Comparison of ENCODE assay signal across 8 mouse cellular contexts in the genomic region with DNA sequence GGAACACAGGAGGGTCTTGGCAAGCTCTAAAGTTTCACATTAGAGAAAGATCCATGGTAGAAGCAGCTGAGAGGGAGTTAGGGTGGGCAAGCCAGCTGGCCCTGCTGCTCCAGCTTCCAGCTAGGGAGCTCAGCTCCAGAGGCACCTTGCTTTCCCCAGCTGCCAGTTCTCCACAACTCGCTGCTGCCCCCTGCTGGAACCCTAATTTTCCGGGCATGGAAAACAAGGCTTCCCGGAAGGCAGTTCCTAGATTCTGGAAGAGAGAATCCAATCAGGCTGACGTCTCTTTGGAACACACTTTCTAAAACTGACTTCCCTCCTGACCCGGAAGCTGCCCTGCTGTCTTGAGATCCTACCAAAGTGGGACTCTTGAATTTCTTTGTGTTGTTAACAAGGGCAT. TPM values are rescaled to one million over a fixed set of nuclear protein-coding genes. Genes with fewer than 3 reads are reported as not detected.
A peak's percentile ranks its signal among the peaks of the same experiment; 100 is the strongest.
DNase-seq lines count a peak whose midpoint lies in the region; ATAC-seq and TF ChIP-seq lines count a peak whose summit lies in the region.

No protein-coding gene starts in this region.

- ATAC-seq in kidney, embryonic 14.5 days (ENCODE audit: low FRiP score, low TSS enrichment) = no peak
- 0 out of 2 replicates have a peak, but pooled peaks have one; percentile 32 for ATAC-seq in intestine, embryonic 16.5 days
- ATAC-seq in neural tube, embryonic 11.5 days (ENCODE audit: insufficient read depth, low FRiP score, low TSS enrichment) = no peak

- H3K4me2 ChIP-seq in kidney, embryonic 14.5 days (replicated peaks; ENCODE audit: low read depth, low read length) = no peak overlapping the region
- H3K4me2 ChIP-seq in intestine, embryonic 16.5 days (ENCODE audit: low read depth, low read length) = no peak overlapping the region
- H3K4me2 ChIP-seq in neural tube, embryonic 11.5 days (ENCODE audit: low read depth) = no peak overlapping the region

- H3K9ac ChIP-seq in kidney, embryonic 14.5 days (ENCODE audit: low read depth, low read length) = no peak overlapping the region
- no peak overlapping the region for H3K9ac ChIP-seq in intestine, embryonic 16.5 days (ENCODE audit: low read depth, low read length)
- no peak overlapping the region for H3K9ac ChIP-seq in neural tube, embryonic 11.5 days (ENCODE audit: low read length)

- TF ChIP-seq POLR2A in kidney, adult 2 months (IDR thresholded peaks at IDR 0.05; ENCODE audit: low read depth, low read length) = no peak

- TF ChIP-seq CTCF in kidney, adult 2 months (conservative IDR thresholded peaks at IDR 0.05; ENCODE audit: insufficient read depth, insufficient read length, low read depth, low read length) = peak; percentile 93

- H3K36me3 ChIP-seq in kidney, adult 2 months (ENCODE audit: control insufficient read depth, insufficient read depth, low read length) = no peaks in the 10 kb centered on the region
- peaks cover 4% of the 10 kb centered on the region; the same call in 1 of the 2 replicates for H3K36me3 ChIP-seq in kidney, embryonic 14.5 days (ENCODE audit: control insufficient read depth, insufficient read depth, low read length)
- 0 out of 2 replicates have a peak, but pooled peaks cover 2% of the 10 kb centered on the region for H3K36me3 ChIP-seq in intestine, embryonic 16.5 days (ENCODE audit: control insufficient read depth, insufficient read depth, low read length)
- no peaks in the 10 kb centered on the region for H3K36me3 ChIP-seq in limb, embryonic 10.5 days
- no peaks in the 10 kb centered on the region for H3K36me3 ChIP-seq in neural tube, embryonic 11.5 days (ENCODE audit: control insufficient read depth, insufficient read depth, low read length)

- H3K9me3 ChIP-seq in kidney, embryonic 14.5 days (ENCODE audit: control insufficient read depth, low read length) = no peaks in the 10 kb centered on the region
- no peaks in the 10 kb centered on the region for H3K9me3 ChIP-seq in intestine, embryonic 16.5 days (ENCODE audit: control insufficient read depth, low read length)
- H3K9me3 ChIP-seq in limb, embryonic 10.5 days (replicated peaks) = no peaks in the 10 kb centered on the region
- no peaks in the 10 kb centered on the region for H3K9me3 ChIP-seq in neural tube, embryonic 11.5 days (ENCODE audit: control insufficient read depth, low read length)

- H3K4me1 ChIP-seq in kidney, adult 2 months (ENCODE audit: control insufficient read depth, insufficient read depth, low read length) = no peaks in the 10 kb centered on the region; the same call in 1 of the 2 replicates
- H3K4me1 ChIP-seq in kidney, embryonic 14.5 days (ENCODE audit: control insufficient read depth, insufficient read depth, low read length) = peaks cover 15% of the 10 kb centered on the region; the same call in 1 of the 2 replicates
- peaks cover 20% of the 10 kb centered on the region for H3K4me1 ChIP-seq in intestine, embryonic 16.5 days (ENCODE audit: control insufficient read depth, insufficient read depth, low read length)
- H3K4me1 ChIP-seq in limb, embryonic 10.5 days = peaks cover 18% of the 10 kb centered on the region
- H3K4me1 ChIP-seq in neural tube, embryonic 11.5 days (ENCODE audit: control insufficient read depth, insufficient read depth, low read length) = peaks cover 5% of the 10 kb centered on the region

- no peak overlapping the region for H3K27ac ChIP-seq in kidney, adult 2 months (ENCODE audit: insufficient read depth, low read depth, low read length)
- no peak overlapping the region for H3K27ac ChIP-seq in kidney, embryonic 14.5 days (ENCODE audit: low read depth, low read length)
- no peak overlapping the region for H3K27ac ChIP-seq in intestine, embryonic 16.5 days (ENCODE audit: low read length)
- H3K27ac ChIP-seq in limb, embryonic 10.5 days = no peak overlapping the region
- no peak overlapping the region for H3K27ac ChIP-seq in neural tube, embryonic 11.5 days (ENCODE audit: low read depth, low read length)

- no peak overlapping the region for H3K4me3 ChIP-seq in kidney, adult 2 months (ENCODE audit: insufficient read depth, low read depth, low read length)
- H3K4me3 ChIP-seq in kidney, embryonic 14.5 days (ENCODE audit: low read length) = no peak overlapping the region
- H3K4me3 ChIP-seq in intestine, embryonic 16.5 days (ENCODE audit: low read length) = no peak overlapping the region
- no peak overlapping the region for H3K4me3 ChIP-seq in limb, embryonic 10.5 days
- no peak overlapping the region for H3K4me3 ChIP-seq in neural tube, embryonic 11.5 days (ENCODE audit: low read depth, low read length)

- peak; percentile 91 for DNase-seq in kidney, adult 2 months
- DNase-seq in cerebellum, adult 11-12 months = peak; percentile 78
- DNase-seq in forelimb bud, embryonic 11.5 days (ENCODE audit: low read depth, low spot score) = peak; percentile 82
- DNase-seq in limb, embryonic 10.5 days (ENCODE audit: low spot score) = peak; percentile 98
- DNase-seq in neural tube, embryonic 11.5 days (ENCODE audit: low spot score) = peak; percentile 89
- DNase-seq in testis, postnatal 14 days (ENCODE audit: low spot score) = peak; percentile 74

- WGBS in kidney, adult 2 months = 2% methylated on average over 5 of the region's 5 CpGs
- 3% methylated on average over 5 of the region's 5 CpGs for WGBS in kidney, embryonic 14.5 days
- WGBS in intestine, embryonic 16.5 days = 7% methylated on average over 5 of the region's 5 CpGs
- 2% methylated on average over 5 of the region's 5 CpGs for WGBS in limb, embryonic 10.5 days
- WGBS in neural tube, embryonic 11.5 days = 5% methylated on average over 5 of the region's 5 CpGs

- no peaks in the 10 kb centered on the region for H3K27me3 ChIP-seq in kidney, adult 2 months (replicated peaks; ENCODE audit: control insufficient read depth, insufficient read depth, low read length)
- peaks cover 19% of the 10 kb centered on the region for H3K27me3 ChIP-seq in kidney, embryonic 14.5 days (ENCODE audit: control insufficient read depth, insufficient read depth, low read length)
- peaks cover 8% of the 10 kb centered on the region for H3K27me3 ChIP-seq in intestine, embryonic 16.5 days (replicated peaks; ENCODE audit: control insufficient read depth, insufficient read depth, low read length)
- peaks cover 61% of the 10 kb centered on the region for H3K27me3 ChIP-seq in limb, embryonic 10.5 days (ENCODE audit: low read depth, poor library complexity, severe bottlenecking)
- peaks cover 22% of the 10 kb centered on the region for H3K27me3 ChIP-seq in neural tube, embryonic 11.5 days (ENCODE audit: control insufficient read depth, insufficient read depth, low read length)

RNA-seq across cellular contexts. Expression of gene Cavin1, which starts 13.4 kb away (rescaled TPM):
- 32.1 and 35.0 TPM in 2 replicates for polyA plus RNA-seq in kidney, adult 2 months (2012; rRNA removed)
- 40.7 and 45.1 TPM in 2 replicates for polyA plus RNA-seq in kidney, embryonic 14.5 days (2014; fragmentation: Nextera tagmentation; extraction: Ambion mirVana)
- 214 and 221 TPM in 2 replicates for polyA plus RNA-seq in intestine, embryonic 16.5 days (2015; fragmentation: Nextera tagmentation; extraction: Ambion mirVana)
- polyA plus RNA-seq in limb, embryonic 10.5 days (2016; fragmentation: Nextera tagmentation; extraction: Ambion mirVana) = 21.9 and 24.6 TPM in 2 replicates
- 11.4 and 12.3 TPM in 2 replicates for polyA plus RNA-seq in neural tube, embryonic 11.5 days (2014; fragmentation: Nextera tagmentation; extraction: Ambion mirVana)

RNA-seq across cellular contexts. Expression of gene Stat3, which starts 17.9 kb away (rescaled TPM):
- polyA plus RNA-seq in kidney, adult 2 months (2012; rRNA removed) = 55.5 and 57.2 TPM in 2 replicates
- 25.3 and 40.0 TPM in 2 replicates for polyA plus RNA-seq in kidney, embryonic 14.5 days (2014; fragmentation: Nextera tagmentation; extraction: Ambion mirVana)
- polyA plus RNA-seq in intestine, embryonic 16.5 days (2015; fragmentation: Nextera tagmentation; extraction: Ambion mirVana) = 48.9 and 53.2 TPM in 2 replicates
- 20.7 and 30.2 TPM in 2 replicates for polyA plus RNA-seq in limb, embryonic 10.5 days (2016; fragmentation: Nextera tagmentation; extraction: Ambion mirVana)
- 34.7 and 42.1 TPM in 2 replicates for polyA plus RNA-seq in neural tube, embryonic 11.5 days (2014; fragmentation: Nextera tagmentation; extraction: Ambion mirVana)

RNA-seq across cellular contexts. Expression of gene Atp6v0a1, which starts 52.0 kb away (rescaled TPM):
- 48.4 and 54.0 TPM in 2 replicates for polyA plus RNA-seq in kidney, adult 2 months (2012; rRNA removed)
- polyA plus RNA-seq in kidney, embryonic 14.5 days (2014; fragmentation: Nextera tagmentation; extraction: Ambion mirVana) = 29.2 and 38.8 TPM in 2 replicates
- 38.8 and 43.3 TPM in 2 replicates for polyA plus RNA-seq in intestine, embryonic 16.5 days (2015; fragmentation: Nextera tagmentation; extraction: Ambion mirVana)
- 28.1 and 30.2 TPM in 2 replicates for polyA plus RNA-seq in limb, embryonic 10.5 days (2016; fragmentation: Nextera tagmentation; extraction: Ambion mirVana)
- 50.2 and 54.1 TPM in 2 replicates for polyA plus RNA-seq in neural tube, embryonic 11.5 days (2014; fragmentation: Nextera tagmentation; extraction: Ambion mirVana)
